Mouse (Mus musculus) liver, embryonic 14.5 days (tissue): ENCODE results near the gene 2900011O08Rik. TPM values are rescaled to one million over a fixed set of nuclear protein-coding genes. Genes with fewer than 3 reads are reported as not detected.

Source experiments
- ATAC-seq: fragments of 200-750 bp; cut with Nextera tagmentation; 2 replicates; pipeline ENCODE4 v1.8.0; 2017; ENCODE audit warnings: moderate number of reproducible peaks, mild to moderate bottlenecking, moderate library complexity; ENCODE audit not compliant: insufficient read depth
- DNase-seq, 3 experiments: peaks; one replicate each; pipeline ENCODE4 v3.0.0-alpha.2; 2012 to 2013; ENCODE audit warnings: low read depth in 3 of 3, low spot score in 3 of 3
- H3K27ac ChIP-seq: fragments of 300-500 bp; sonication (generic); 2 replicates; pipeline ENCODE4 v1.5.1; 2014; ENCODE audit warnings: moderate library complexity, mild to moderate bottlenecking, control low read depth, inconsistent platforms
- H3K27me3 ChIP-seq: fragments of 300-500 bp; sonication (generic); 2 replicates; pipeline ENCODE4 v1.6.1; 2014; ENCODE audit warnings: mild to moderate bottlenecking, low read length, moderate library complexity; ENCODE audit not compliant: control insufficient read depth, insufficient read depth
- H3K36me3 ChIP-seq: fragments of 300-500 bp; sonication (generic); replicated peaks from 2 replicates; pipeline ENCODE4 v1.6.1; 2014; ENCODE audit warnings: low read depth; ENCODE audit not compliant: control insufficient read depth, insufficient read depth
- H3K4me1 ChIP-seq, 2 experiments: fragments of 200-500 bp in 1 of 2; fragments of 300-500 bp in 1 of 2; sonication (generic) in 1 of 2; replicated peaks; 2 replicates each; pipeline ENCODE4 v1.6.1; 2012 to 2014; ENCODE audit warnings: antibody characterized with exemption in 1 of 2, inconsistent platforms in 1 of 2, low read length in 1 of 2; ENCODE audit not compliant: control insufficient read depth in 2 of 2, insufficient read depth in 2 of 2
- H3K4me2 ChIP-seq: fragments of 300-500 bp; sonication (generic); 2 replicates; pipeline ENCODE4 v1.6.1; 2014; ENCODE audit warnings: low read depth, mild to moderate bottlenecking, control low read depth, moderate library complexity
- H3K4me3 ChIP-seq, 2 experiments: fragments of 200-500 bp in 1 of 2; fragments of 300-500 bp in 1 of 2; sonication (generic) in 1 of 2; 2 replicates each; pipeline ENCODE4 v1.5.1; 2012 to 2014; ENCODE audit warnings: low read depth in 2 of 2, low read length in 2 of 2, mild to moderate bottlenecking in 2 of 2, control low read depth in 1 of 2, inconsistent platforms in 1 of 2, moderate library complexity in 1 of 2; ENCODE audit not compliant: insufficient read depth in 1 of 2
- H3K9ac ChIP-seq: fragments of 300-500 bp; sonication (generic); replicated peaks from 2 replicates; pipeline ENCODE4 v1.6.1; 2014; ENCODE audit warnings: mild to moderate bottlenecking, control low read depth, moderate library complexity
- H3K9me3 ChIP-seq: fragments of 300-500 bp; sonication (generic); 2 replicates; pipeline ENCODE4 v1.6.1; 2016; ENCODE audit warnings: low read length, mixed read lengths; ENCODE audit not compliant: control insufficient read depth
- CTCF ChIP-seq: IDR thresholded peaks from 2 replicates; pipeline ENCODE4 v1.5.1; 2016; ENCODE audit warnings: antibody characterized with exemption, low read depth, control low read depth
- EP300 ChIP-seq: IDR thresholded peaks from 2 replicates; pipeline ENCODE4 v1.6.1; 2016; ENCODE audit warnings: antibody characterized with exemption, low read depth
- WGBS: fragments of 180-500 bp; shearing (Covaris S2); extraction: QIAGEN DNeasy Blood & Tissue Kit; methylation state at CpG from one replicate; pipeline ENCODE4 v1.1.7; 2014; ENCODE audit not compliant: insufficient replicate concordance; 5-methylcytosine and 5-hydroxymethylcytosine counted together
- polyA plus RNA-seq, 2 experiments: library from polyadenylated mRNA; depleted of rRNA in 1 of 2; stranded (reverse) in 1 of 2; unstranded in 1 of 2; fragments of >200 nt; fragmentation: Nextera tagmentation in 1 of 2; extraction: Ambion mirVana in 1 of 2; gene quantifications; 2 replicates each; pipeline versions ENCODE4 v1.2.1 to v1.2.3; 2012 to 2014

The 2900011O08Rik gene
- polyA plus RNA-seq, 2 experiments, result 0.08 to 0.11 TPM

GRCm38 (mm10) chr16:14125253-14125652, 138.8 kb downstream of the 2900011O08Rik start:
- no peak for TF ChIP-seq CTCF
- TF ChIP-seq EP300, result no peak
- no peak overlapping the region for H3K4me3 ChIP-seq
- no peak overlapping the region for H3K9ac ChIP-seq
- no peak for ATAC-seq
- no peak overlapping the region for H3K27ac ChIP-seq
- H3K4me2 ChIP-seq, result no peak overlapping the region
- no peak for DNase-seq
- WGBS, result 87% methylated on average over 1 of the region's 1 CpGs
- no peaks in the 10 kb centered on the region for H3K4me1 ChIP-seq
- H3K27me3 ChIP-seq, result no peaks in the 10 kb centered on the region
- H3K36me3 ChIP-seq, result peaks cover 31% of the 10 kb centered on the region
- no peaks in the 10 kb centered on the region for H3K9me3 ChIP-seq

DNA sequence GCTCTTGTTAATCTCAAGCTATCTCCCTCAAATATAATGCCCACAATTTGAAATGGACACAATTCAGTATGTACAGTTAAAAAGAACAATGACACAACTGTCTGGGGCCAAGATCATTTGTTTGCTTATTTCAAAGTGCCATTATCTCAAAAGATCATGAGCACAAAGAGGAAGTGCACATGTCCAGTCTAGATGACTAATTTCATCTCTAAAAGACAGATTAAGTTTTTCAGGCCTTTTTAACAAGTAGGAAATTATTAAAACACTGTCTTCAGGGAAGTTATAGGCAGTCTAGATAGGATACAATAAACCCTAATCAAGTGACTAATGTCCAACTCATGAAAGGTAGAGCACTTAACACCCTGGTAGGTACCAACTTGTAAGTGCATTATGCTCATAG, 142.6 kb downstream of the 2900011O08Rik start:
- no peaks in the 10 kb centered on the region for H3K9me3 ChIP-seq
- H3K4me1 ChIP-seq, result no peaks in the 10 kb centered on the region
- no peak overlapping the region for H3K9ac ChIP-seq
- H3K36me3 ChIP-seq, result peaks cover 46% of the 10 kb centered on the region
- no peak for DNase-seq
- H3K4me2 ChIP-seq, result no peak overlapping the region
- H3K27ac ChIP-seq, result no peak overlapping the region
- ATAC-seq, result no peak
- TF ChIP-seq CTCF, result no peak
- no peak for TF ChIP-seq EP300
- no peaks in the 10 kb centered on the region for H3K27me3 ChIP-seq
- H3K4me3 ChIP-seq, result no peak overlapping the region

DNA sequence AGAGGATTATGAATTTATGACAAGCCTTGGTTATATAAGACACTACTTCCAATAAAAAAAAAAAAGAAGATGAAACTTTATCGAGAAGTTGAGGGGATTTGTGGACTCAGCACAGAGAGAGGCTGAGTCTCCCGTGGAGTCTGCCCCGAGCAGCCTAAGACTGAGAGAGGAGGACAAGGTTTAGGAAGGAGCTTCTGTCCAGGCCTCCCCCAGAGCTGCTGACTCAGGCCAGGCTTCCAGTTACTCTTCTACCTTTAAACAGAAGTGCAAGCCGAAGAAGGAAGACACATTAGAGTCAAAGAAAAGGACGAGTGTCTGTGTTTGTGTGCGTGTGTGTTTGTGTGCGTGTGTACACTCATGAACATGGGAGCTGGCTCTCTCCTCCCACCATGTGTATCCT, 144.4 kb downstream of the 2900011O08Rik start:
- DNase-seq (no peak), ATAC-seq (no peak)
- no peak for TF ChIP-seq CTCF
- TF ChIP-seq EP300, result no peak
- no peaks in the 10 kb centered on the region for H3K9me3 ChIP-seq
- H3K27ac ChIP-seq, result no peak overlapping the region
- H3K27me3 ChIP-seq, result no peaks in the 10 kb centered on the region
- H3K4me2 ChIP-seq, result no peak overlapping the region
- no peak overlapping the region for H3K9ac ChIP-seq
- WGBS, result 77% methylated on average over 7 of the region's 7 CpGs
- no peak overlapping the region for H3K4me3 ChIP-seq
- peaks cover 44% of the 10 kb centered on the region for H3K36me3 ChIP-seq
- no peaks in the 10 kb centered on the region for H3K4me1 ChIP-seq

GRCm38 (mm10) chr16:14131376-14131775, 145.0 kb downstream of the 2900011O08Rik start:
- no peak overlapping the region for H3K4me2 ChIP-seq
- no peak for TF ChIP-seq EP300
- TF ChIP-seq CTCF, result no peak
- no peaks in the 10 kb centered on the region for H3K27me3 ChIP-seq
- no peaks in the 10 kb centered on the region for H3K9me3 ChIP-seq
- no peaks in the 10 kb centered on the region for H3K4me1 ChIP-seq
- H3K36me3 ChIP-seq, result peaks cover 44% of the 10 kb centered on the region
- DNase-seq, result no peak
- no peak overlapping the region for H3K4me3 ChIP-seq
- no peak for ATAC-seq
- WGBS, result 86% methylated on average over 3 of the region's 3 CpGs
- no peak overlapping the region for H3K9ac ChIP-seq
- H3K27ac ChIP-seq, result no peak overlapping the region

DNA sequence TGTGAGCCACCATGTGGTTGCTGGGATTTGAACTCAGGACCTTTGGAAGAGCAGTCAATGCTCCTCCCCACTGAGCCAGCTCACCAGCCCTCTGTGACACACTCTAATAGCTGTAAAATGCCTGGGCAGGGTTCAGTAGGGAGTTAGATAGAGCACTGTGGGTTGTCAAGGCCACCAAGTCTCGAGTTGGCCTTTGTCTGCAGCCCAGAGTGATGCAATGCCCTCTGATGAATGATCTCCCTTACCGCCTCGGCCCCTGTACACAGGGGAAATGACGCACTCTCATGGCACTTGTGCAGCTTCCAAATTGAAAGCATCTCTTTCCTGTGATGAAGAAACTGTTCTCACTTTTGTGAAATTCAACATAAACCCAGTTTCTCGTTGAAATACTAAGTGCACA, 145.4 kb downstream of the 2900011O08Rik start:
- peaks cover 46% of the 10 kb centered on the region for H3K36me3 ChIP-seq
- H3K4me1 ChIP-seq, result no peaks in the 10 kb centered on the region
- no peaks in the 10 kb centered on the region for H3K27me3 ChIP-seq
- DNase-seq (no peak), ATAC-seq (peak; percentile 45; the same call in 1 of the 2 replicates)
- H3K27ac ChIP-seq, result no peak overlapping the region
- TF ChIP-seq EP300, result no peak
- no peak overlapping the region for H3K9ac ChIP-seq
- H3K4me3 ChIP-seq, result no peak overlapping the region
- WGBS, result 67% methylated on average over 5 of the region's 5 CpGs
- no peak overlapping the region for H3K4me2 ChIP-seq
- H3K9me3 ChIP-seq, result no peaks in the 10 kb centered on the region
